Mouse (Mus musculus): Measurements from ENCODE around the gene Qrich2. TPM values are rescaled to one million over a fixed set of nuclear protein-coding genes. Genes with fewer than 3 reads are reported as not detected.

Qrich2 gene
- polyA plus RNA-seq, 1 experiment from 2014 or later, result 0.31 TPM

DNA sequence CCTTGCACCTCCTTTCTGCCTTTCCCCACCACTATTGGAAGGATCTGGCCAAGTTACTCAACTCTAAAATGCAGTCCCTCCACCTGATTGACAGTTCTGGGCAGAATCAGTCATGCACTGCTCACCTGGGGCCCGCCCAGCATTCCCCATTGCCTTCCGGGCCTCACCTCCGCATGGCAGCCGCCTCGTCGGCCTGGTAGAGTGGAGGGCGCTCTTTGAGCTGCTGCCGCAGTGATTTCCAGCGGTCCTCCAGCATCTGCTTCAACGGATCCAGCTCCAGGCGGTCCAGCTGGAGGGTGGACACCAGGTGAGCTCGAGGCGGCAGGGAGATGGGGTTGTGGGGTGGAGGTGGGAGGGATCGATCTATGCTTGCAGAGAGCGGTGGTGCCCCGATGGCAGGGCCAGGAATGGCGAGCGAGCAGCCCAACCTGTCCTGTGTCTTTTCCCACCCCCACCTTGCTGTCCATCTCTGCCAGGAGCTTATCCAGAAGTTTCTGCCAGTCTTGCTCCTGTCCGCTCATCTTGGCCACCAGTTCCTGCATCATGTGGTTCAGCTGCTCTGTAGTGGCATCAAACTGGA, 19.6 kb downstream of the Qrich2 start:
- peaks cover 19% of the 10 kb centered on the region for H3K27me3 ChIP-seq (ENCODE audit: control insufficient read depth, insufficient read depth, low read length)
- H3K36me3 ChIP-seq (ENCODE audit: control insufficient read depth, insufficient read depth, low read length), result no peaks in the 10 kb centered on the region
- no peak overlapping the region for H3K27ac ChIP-seq (ENCODE audit: low read depth, low read length)
- no peaks in the 10 kb centered on the region for H3K9me3 ChIP-seq (replicated peaks; ENCODE audit: control insufficient read depth, low read length)
- H3K4me3 ChIP-seq (ENCODE audit: low read depth, low read length), result no peak overlapping the region
- no peaks in the 10 kb centered on the region; the same call in 1 of the 2 replicates for H3K4me1 ChIP-seq (ENCODE audit: control insufficient read depth, insufficient read depth, low read length)
- WGBS (ENCODE audit: insufficient replicate concordance), result 7% methylated on average over 19 of the region's 19 CpGs
- ATAC-seq (replicated peaks; ENCODE audit: insufficient number of reproducible peaks, low FRiP score, low TSS enrichment), result no peak
- no peak overlapping the region for H3K9ac ChIP-seq (ENCODE audit: low read depth, low read length)
- no peak overlapping the region for H3K4me2 ChIP-seq

DNA sequence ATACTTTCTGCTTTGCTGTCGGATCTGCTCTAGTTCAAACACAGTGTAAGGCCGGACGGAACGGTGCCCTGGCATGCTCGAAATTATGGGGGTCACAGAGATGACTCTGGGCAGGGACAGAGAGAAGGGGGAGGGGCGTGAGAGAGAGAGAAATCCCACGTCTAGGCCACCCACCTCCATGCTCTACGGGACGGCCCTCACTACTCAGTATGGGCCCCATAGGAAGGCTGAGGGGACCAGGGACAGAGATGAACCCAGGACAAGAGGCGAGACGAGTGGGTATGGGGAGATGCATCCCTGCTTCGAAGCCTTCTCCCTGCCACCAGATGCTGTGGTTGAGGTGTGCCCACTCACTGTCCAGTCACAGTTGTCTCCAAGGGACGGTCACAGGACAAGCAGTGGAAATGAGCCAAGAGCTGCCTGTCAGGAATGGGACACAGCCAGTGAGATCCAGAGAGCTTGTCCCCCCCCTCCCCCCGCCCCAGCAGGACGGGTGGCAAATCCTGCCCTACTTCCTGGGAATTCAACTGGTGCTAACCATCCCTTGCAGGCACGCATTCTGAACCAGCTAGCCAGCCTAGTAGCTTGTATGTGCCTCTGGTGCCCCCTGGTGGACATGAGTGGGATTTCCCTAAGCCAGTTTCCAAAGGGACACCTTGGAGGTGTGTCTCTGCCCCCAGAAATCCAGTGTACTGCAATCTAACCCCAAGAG, 20.3 kb downstream of the Qrich2 start:
- Histone ChIP-seq H3K36me3 (ENCODE audit: control insufficient read depth, insufficient read depth, low read length) (no peaks in the 10 kb centered on the region), H3K4me3 (ENCODE audit: low read depth, low read length) (no peak overlapping the region), H3K9ac (ENCODE audit: low read depth, low read length) (no peak overlapping the region), H3K27me3 (ENCODE audit: control insufficient read depth, insufficient read depth, low read length) (peaks cover 19% of the 10 kb centered on the region), H3K9me3 (replicated peaks; ENCODE audit: control insufficient read depth, low read length) (no peaks in the 10 kb centered on the region), H3K4me2 (peak overlapping the region; percentile 46), H3K27ac (ENCODE audit: low read depth, low read length) (no peak overlapping the region), H3K4me1 (ENCODE audit: control insufficient read depth, insufficient read depth, low read length) (peaks cover under 1% of the 10 kb centered on the region)
- WGBS (ENCODE audit: insufficient replicate concordance), result 24% methylated on average over 16 of the region's 16 CpGs
- ATAC-seq (replicated peaks; ENCODE audit: insufficient number of reproducible peaks, low FRiP score, low TSS enrichment), result no peak

DNA sequence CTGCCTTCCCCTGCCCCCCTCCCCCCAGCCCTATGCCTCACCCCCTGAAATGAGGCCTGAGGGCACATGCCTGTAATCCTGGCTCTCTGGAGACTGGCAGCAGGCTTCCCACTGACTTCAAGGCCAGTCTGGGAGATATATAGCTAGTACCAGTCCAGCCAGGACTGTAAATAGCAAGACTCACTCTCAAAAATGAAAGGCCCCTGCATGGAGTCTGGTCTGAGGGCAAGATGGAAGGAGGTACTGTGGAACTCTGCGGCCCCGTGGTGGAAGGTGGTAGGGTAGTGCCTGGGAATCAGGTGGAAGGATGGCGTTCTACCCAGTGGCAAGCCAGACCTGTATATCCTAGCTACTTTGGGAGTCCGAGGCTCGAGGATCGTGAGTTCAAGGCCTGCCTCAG, 22.1 kb downstream of the Qrich2 start:
- Histone ChIP-seq H3K4me2 (no peak overlapping the region), H3K4me1 (ENCODE audit: control insufficient read depth, insufficient read depth, low read length) (peaks cover 6% of the 10 kb centered on the region), H3K27ac (ENCODE audit: low read depth, low read length) (no peak overlapping the region), H3K9me3 (replicated peaks; ENCODE audit: control insufficient read depth, low read length) (no peaks in the 10 kb centered on the region), H3K9ac (ENCODE audit: low read depth, low read length) (no peak overlapping the region), H3K27me3 (ENCODE audit: control insufficient read depth, insufficient read depth, low read length) (peaks cover 19% of the 10 kb centered on the region), H3K4me3 (ENCODE audit: low read depth, low read length) (no peak overlapping the region), H3K36me3 (ENCODE audit: control insufficient read depth, insufficient read depth, low read length) (peaks cover 4% of the 10 kb centered on the region; the same call in 1 of the 2 replicates)
- WGBS (ENCODE audit: insufficient replicate concordance), result 83% methylated on average over 6 of the region's 6 CpGs
- no peak for ATAC-seq (replicated peaks; ENCODE audit: insufficient number of reproducible peaks, low FRiP score, low TSS enrichment)

DNA sequence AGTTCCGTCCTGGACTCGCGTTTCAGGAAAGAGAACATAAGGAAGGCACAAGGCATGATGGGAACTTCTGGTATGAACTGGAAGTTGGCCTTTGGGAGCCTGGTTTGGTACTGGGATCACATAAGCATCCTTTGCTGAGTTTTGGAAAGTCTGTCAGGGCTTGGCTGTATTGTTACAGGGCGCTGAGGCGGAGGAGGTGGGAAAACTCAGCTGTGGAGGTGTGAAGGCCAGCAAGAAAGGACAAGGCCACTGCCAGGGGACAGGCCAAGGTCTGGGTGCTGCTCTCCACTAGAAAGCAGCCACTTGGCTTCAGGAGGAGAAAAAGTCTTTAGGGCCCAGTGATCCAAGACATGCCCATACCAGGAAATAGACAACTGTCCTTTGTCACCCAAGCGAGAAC, 22.7 kb downstream of the Qrich2 start:
- no peak for ATAC-seq (replicated peaks; ENCODE audit: insufficient number of reproducible peaks, low FRiP score, low TSS enrichment)
- Histone ChIP-seq H3K4me1 (ENCODE audit: control insufficient read depth, insufficient read depth, low read length) (peaks cover 6% of the 10 kb centered on the region), H3K4me2 (no peak overlapping the region), H3K27ac (ENCODE audit: low read depth, low read length) (no peak overlapping the region), H3K27me3 (ENCODE audit: control insufficient read depth, insufficient read depth, low read length) (peaks cover 19% of the 10 kb centered on the region), H3K4me3 (ENCODE audit: low read depth, low read length) (no peak overlapping the region), H3K36me3 (ENCODE audit: control insufficient read depth, insufficient read depth, low read length) (peaks cover 4% of the 10 kb centered on the region; the same call in 1 of the 2 replicates), H3K9me3 (replicated peaks; ENCODE audit: control insufficient read depth, low read length) (no peaks in the 10 kb centered on the region), H3K9ac (ENCODE audit: low read depth, low read length) (no peak overlapping the region)
- 79% methylated on average over 6 of the region's 6 CpGs for WGBS (ENCODE audit: insufficient replicate concordance)

DNA sequence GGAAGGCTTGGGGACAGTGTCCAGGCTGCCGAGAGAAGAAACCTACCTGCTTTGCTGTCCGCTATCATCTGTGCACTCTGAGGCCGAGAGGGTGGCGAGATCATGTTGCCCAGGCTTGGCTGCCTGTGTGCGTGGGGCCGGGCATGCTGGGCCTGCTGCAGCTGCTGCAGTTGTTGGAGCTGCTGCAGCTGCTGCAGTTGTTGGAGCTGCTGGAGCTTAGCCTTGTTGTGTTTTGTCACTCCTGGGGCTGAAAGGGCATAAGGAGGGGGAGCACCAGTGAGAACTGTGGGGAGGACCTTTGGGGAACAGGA, 23.2 kb downstream of the Qrich2 start:
- H3K4me3 ChIP-seq (ENCODE audit: low read depth, low read length), result no peak overlapping the region
- H3K27me3 ChIP-seq (ENCODE audit: control insufficient read depth, insufficient read depth, low read length), result peaks cover 16% of the 10 kb centered on the region
- no peak overlapping the region for H3K9ac ChIP-seq (ENCODE audit: low read depth, low read length)
- no peak overlapping the region for H3K27ac ChIP-seq (ENCODE audit: low read depth, low read length)
- H3K4me1 ChIP-seq (ENCODE audit: control insufficient read depth, insufficient read depth, low read length), result peaks cover 6% of the 10 kb centered on the region
- peaks cover 4% of the 10 kb centered on the region; the same call in 1 of the 2 replicates for H3K36me3 ChIP-seq (ENCODE audit: control insufficient read depth, insufficient read depth, low read length)
- 66% methylated on average over 6 of the region's 6 CpGs for WGBS (ENCODE audit: insufficient replicate concordance)
- no peaks in the 10 kb centered on the region for H3K9me3 ChIP-seq (replicated peaks; ENCODE audit: control insufficient read depth, low read length)
- no peak overlapping the region for H3K4me2 ChIP-seq
- no peak for ATAC-seq (replicated peaks; ENCODE audit: insufficient number of reproducible peaks, low FRiP score, low TSS enrichment)

DNA sequence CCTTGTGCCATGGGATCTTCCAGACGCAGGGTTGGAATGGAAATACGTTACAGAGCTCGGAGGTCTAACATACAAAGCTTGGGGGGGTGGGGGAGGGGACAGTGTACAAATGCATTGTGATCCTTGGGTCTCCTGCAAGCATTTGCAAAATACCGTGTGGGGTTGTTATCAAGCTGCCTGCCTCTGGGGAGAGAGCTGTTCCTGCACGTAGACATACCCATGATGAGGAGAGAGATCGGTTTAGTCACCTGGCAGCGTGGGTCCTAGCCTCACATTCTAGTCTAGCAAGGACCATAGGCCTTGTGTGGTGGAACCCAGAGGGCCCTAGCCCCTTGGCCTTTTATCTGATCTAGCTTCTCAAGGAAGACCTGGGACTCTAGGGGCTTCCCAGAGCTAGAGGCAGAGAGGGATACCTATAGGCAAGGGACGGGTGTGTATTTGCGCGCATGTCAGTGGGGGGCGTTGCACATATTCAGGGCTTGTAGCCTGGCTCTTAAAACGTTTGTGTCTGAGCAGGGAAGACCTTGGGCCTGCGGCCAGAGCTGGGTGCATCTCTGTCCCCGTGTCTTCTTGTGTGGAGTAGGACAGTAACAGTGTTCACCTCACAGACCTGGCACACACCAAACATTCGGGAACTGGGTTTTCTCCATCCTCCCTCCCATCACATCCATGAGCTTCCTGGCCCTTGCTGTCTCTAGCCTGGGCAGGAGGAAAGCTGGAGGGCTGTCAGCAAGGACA, 23.7 kb downstream of the Qrich2 start:
- H3K9me3 ChIP-seq (replicated peaks; ENCODE audit: control insufficient read depth, low read length), result no peaks in the 10 kb centered on the region
- WGBS (ENCODE audit: insufficient replicate concordance), result 76% methylated on average over 15 of the region's 15 CpGs
- peaks cover 10% of the 10 kb centered on the region for H3K4me1 ChIP-seq (ENCODE audit: control insufficient read depth, insufficient read depth, low read length)

DNA sequence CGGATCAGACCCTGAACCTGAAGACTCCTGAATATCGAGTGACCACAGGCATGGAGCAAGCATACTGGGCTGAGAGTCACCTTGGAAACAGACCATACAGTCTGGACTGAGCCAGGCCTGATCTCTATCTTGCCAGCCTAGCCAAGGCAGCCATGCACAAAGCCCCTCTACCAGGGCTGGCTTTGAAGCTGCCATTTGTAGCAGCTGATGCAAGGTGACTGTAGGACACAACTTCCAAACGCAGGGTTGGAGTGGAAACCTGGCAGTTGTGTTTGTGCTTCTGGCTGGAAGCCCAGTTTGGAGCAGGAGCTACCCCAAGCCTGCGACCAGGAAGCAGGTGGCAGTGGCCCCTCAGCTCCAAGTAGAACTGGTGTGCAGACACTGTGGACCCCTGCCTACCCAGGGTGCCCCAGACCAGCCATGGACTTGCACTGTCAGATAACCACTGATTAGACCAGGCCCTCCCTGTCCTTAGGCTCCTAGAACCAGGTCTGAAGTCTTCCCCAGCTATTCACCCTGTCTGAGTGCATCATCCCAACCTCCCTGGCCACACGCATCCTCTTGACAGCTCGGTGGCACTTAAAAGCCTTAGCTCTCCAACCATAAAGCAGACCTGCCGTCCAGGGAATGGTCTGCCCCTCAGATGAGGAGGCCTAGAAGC, 25.5 kb downstream of the Qrich2 start:
- Histone ChIP-seq H3K27ac (ENCODE audit: low read depth, low read length) (0 out of 2 replicates have a peak overlapping the region, but pooled peaks have one; percentile 41), H3K4me3 (ENCODE audit: low read depth, low read length) (no peak overlapping the region), H3K36me3 (ENCODE audit: control insufficient read depth, insufficient read depth, low read length) (peaks cover 7% of the 10 kb centered on the region; the same call in 1 of the 2 replicates), H3K9ac (ENCODE audit: low read depth, low read length) (no peak overlapping the region), H3K4me1 (ENCODE audit: control insufficient read depth, insufficient read depth, low read length) (peaks cover 27% of the 10 kb centered on the region), H3K27me3 (ENCODE audit: control insufficient read depth, insufficient read depth, low read length) (no peaks in the 10 kb centered on the region), H3K4me2 (no peak overlapping the region), H3K9me3 (replicated peaks; ENCODE audit: control insufficient read depth, low read length) (no peaks in the 10 kb centered on the region)
- no peak for ATAC-seq (replicated peaks; ENCODE audit: insufficient number of reproducible peaks, low FRiP score, low TSS enrichment)
- 71% methylated on average over 7 of the region's 7 CpGs for WGBS (ENCODE audit: insufficient replicate concordance)

More for the DNA sequence above, 23.7 kb downstream of the Qrich2 start:
- Histone ChIP-seq H3K4me3 (ENCODE audit: low read depth, low read length) (no peak overlapping the region), H3K4me2 (no peak overlapping the region), H3K36me3 (ENCODE audit: control insufficient read depth, insufficient read depth, low read length) (peaks cover 7% of the 10 kb centered on the region; the same call in 1 of the 2 replicates), H3K27me3 (ENCODE audit: control insufficient read depth, insufficient read depth, low read length) (peaks cover 12% of the 10 kb centered on the region), H3K27ac (ENCODE audit: low read depth, low read length) (no peak overlapping the region), H3K9ac (ENCODE audit: low read depth, low read length) (no peak overlapping the region)
- ATAC-seq (replicated peaks; ENCODE audit: insufficient number of reproducible peaks, low FRiP score, low TSS enrichment), result no peak

All from heart, embryonic 11.5 days (tissue).